Mouse (Mus musculus) splenic B cell, adult 2 months (primary cell): Measurements from ENCODE around the gene Cplx2.

Experiments
- DNase-seq: peaks from one replicate; pipeline ENCODE4 v3.0.0-alpha.2; 2011; ENCODE audit warnings: low read depth, low spot score
- H3K27me3 ChIP-seq: 2 replicates; pipeline ENCODE4 v1.6.1; 2012; ENCODE audit warnings: mild to moderate bottlenecking, low read length, moderate library complexity, mixed read lengths; ENCODE audit not compliant: control insufficient read depth, poor library complexity, insufficient read depth, severe bottlenecking
- H3K36me3 ChIP-seq: 2 replicates; pipeline ENCODE4 v1.6.1; 2012; ENCODE audit warnings: mild to moderate bottlenecking, low read length, moderate library complexity, mixed read lengths; ENCODE audit not compliant: control insufficient read depth, poor library complexity, insufficient read depth, severe bottlenecking

Gene Cplx2

DNA sequence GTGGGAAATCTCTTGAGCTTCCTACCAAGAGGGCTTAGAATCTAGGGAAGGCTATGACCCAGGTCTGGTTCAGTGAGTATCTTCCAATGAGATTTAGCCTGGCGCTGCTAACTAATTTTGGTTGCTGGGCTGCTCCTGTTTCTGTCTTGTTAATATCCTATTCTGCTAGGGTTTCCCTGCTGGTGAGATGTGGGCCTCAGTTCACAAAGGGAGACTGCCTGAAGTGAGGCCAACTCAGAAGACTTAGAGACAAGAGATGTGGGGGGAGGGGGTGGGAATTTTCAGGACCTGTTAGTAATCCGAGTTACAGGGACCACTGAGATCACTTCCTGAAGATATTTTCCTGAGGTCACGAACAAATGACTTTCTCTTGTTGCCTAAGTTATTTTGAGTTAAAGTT lies 33.1 kb downstream of the Cplx2 start:
- Histone ChIP-seq H3K36me3 (no peaks in the 10 kb centered on the region), H3K27me3 (no peaks in the 10 kb centered on the region)
- DNase-seq, result no peak

DNA sequence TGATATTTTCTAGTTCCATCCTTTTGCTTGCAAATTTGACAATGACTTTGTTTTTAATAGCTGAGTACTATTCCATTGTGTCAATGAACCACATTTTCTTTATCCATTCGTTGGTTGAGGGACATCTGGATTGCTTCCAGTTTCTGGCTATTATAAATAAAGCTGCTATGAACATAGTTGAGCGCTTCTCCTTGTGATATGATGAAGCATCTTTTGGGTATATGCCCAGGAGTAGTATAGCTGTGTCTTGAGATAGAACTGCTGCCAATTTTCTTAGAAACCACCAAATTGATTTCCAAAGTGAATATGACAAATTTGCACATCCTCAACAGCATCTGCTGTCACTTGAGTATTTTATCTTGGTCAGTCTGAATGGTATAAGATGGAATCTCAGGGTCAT lies 34.7 kb downstream of the Cplx2 start:
- Histone ChIP-seq H3K27me3 (no peaks in the 10 kb centered on the region), H3K36me3 (no peaks in the 10 kb centered on the region)
- no peak for DNase-seq

DNA sequence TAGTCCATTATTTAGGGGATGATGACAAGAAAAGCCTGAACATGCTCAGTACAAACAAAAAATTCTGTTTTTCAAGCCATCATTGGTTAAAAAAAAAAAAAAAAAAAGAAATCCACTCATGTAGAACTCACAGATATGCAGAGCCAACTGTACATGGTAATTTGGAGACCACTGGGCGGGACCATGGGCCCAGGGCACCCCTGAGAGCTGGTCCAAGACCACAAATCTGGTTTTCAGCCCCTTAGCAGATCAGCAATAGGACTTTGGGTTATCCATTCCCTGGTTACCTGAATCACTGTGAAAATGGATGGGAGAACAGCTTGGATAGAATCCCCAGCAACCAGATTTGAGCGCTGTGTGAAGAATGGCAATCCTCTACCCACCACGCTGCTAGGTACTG lies 40.5 kb downstream of the Cplx2 start:
- Histone ChIP-seq H3K27me3 (no peaks in the 10 kb centered on the region), H3K36me3 (no peaks in the 10 kb centered on the region)
- no peak for DNase-seq

DNA sequence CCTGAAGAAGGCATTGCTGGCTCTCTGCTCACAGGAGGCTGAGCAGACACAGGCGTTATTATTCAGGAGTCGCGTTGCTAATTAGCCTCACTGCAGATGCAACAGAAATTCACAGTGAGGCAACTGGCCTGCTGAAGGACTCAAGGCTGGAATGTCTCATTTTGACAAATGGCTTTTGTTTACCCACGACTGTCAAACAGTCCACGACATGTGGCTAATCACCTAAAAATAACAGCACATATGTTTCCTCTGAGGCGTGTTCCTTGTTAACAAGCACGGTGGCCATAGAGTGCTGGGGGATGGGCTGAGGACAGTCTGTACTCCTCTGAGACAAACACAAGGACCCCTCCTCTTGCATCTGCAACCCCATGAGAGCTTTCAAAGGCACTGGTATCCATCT lies 41.1 kb downstream of the Cplx2 start:
- H3K36me3 ChIP-seq, result no peaks in the 10 kb centered on the region
- peak; percentile 24 for DNase-seq
- no peaks in the 10 kb centered on the region for H3K27me3 ChIP-seq

DNA sequence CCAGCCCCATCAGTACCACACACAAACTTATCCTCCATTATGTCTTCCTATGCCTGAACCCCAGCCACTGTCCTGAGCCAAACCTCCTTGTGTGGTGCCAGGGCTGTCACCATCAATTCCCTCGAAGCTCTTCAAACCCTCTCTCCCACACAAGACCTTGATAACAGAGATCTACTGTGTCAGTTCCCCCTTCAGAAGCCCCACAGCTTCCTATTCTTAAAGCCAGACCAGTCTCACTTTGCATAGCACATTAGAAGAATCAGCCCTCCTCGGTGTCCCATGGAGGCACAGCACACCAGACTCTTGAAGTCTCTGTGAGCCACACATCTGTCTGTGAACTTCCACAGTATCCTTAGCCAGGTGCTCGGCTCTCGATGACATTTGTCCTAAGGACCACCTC lies 41.6 kb downstream of the Cplx2 start:
- peak; percentile 37 for DNase-seq
- Histone ChIP-seq H3K27me3 (no peaks in the 10 kb centered on the region), H3K36me3 (no peaks in the 10 kb centered on the region)

DNA sequence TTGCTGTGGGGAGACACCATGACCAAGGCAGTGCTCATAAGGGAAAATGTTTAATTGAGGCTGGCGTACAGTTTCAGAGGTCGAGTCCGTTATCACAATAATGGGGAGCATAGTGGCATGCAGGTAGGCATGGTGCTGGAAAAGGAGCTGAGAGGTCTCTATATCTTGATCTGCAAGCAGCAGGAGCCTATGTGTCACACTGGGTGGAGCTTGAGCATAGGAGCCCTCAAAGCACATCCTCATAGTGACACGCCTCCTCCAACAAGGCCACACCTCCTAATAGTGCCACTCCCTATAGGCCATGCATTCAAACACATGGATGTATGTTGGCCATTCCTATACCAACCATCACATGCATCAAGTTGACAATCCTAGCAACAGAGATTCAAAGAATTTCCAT lies 43.9 kb downstream of the Cplx2 start:
- no peak for DNase-seq
- Histone ChIP-seq H3K36me3 (no peaks in the 10 kb centered on the region), H3K27me3 (no peaks in the 10 kb centered on the region)

DNA sequence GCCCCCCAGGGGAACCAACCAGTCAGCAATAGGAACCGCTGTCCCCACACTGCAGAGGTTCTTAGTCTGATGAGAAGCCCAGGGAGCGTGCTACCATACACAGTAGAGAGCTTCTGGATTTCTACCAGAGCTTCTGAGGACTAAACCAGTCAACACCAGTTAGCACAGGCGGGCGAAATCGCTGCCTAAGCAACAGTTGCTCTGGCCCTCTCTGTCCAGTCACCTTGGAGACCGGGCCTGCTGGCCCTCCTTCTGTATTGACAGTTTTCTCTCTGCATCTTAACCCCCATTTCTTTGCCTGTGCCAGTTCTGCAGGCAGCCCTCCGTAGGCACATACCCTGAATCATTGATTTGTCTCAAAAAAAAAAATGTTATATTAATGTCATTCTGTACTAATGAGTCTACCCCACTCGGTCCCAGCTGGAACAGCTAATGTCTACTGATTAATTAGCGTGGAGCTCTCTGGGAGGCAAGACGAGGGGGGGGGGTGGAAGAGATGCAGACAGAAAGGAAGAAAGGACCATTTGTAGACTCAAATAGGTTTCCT lies 47.7 kb downstream of the Cplx2 start:
- Histone ChIP-seq H3K36me3 (no peaks in the 10 kb centered on the region), H3K27me3 (no peaks in the 10 kb centered on the region)
- no peak for DNase-seq

DNA sequence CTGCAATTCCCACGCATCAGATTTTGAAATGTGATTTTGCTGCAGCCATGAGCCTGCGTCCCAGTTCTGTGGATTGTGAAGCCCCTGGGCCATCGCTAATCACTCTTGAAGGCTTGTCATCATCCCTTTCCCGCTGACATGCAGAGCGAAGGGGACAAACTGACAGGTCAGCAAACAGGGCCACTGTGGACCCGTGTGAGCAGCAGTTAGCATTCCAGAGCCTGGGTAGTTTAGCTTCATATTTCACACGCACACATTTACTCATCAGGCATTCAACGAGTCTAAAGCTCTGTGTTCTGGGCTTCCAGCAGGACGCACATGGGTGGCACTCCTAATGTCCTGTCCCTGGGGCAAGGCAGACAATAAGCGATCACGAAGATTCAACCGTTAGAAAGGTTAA lies 49.1 kb downstream of the Cplx2 start:
- no peaks in the 10 kb centered on the region for H3K27me3 ChIP-seq
- H3K36me3 ChIP-seq, result no peaks in the 10 kb centered on the region
- DNase-seq, result no peak

DNA sequence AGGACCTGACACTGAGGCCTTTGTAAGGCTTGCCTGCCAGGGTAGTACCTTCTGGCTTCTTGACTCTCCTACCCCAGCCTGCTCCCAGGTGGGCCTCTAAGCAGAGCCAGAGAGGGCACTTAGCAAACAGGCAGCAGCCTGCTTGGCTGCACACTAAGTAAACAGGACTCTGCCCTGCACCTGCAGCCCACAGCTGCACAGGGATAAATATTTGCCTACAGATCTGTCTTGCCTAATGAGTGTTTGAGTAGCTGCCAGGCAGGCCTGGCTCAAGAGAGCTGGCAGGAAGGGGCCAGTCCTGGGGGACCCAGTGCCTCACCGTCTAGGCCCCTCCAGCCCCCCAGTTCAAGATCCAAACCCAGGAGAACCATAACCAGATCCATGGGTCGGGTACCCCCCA lies 54.1 kb downstream of the Cplx2 start:
- no peaks in the 10 kb centered on the region for H3K36me3 ChIP-seq
- no peaks in the 10 kb centered on the region for H3K27me3 ChIP-seq
- DNase-seq, result peak; percentile 61

DNA sequence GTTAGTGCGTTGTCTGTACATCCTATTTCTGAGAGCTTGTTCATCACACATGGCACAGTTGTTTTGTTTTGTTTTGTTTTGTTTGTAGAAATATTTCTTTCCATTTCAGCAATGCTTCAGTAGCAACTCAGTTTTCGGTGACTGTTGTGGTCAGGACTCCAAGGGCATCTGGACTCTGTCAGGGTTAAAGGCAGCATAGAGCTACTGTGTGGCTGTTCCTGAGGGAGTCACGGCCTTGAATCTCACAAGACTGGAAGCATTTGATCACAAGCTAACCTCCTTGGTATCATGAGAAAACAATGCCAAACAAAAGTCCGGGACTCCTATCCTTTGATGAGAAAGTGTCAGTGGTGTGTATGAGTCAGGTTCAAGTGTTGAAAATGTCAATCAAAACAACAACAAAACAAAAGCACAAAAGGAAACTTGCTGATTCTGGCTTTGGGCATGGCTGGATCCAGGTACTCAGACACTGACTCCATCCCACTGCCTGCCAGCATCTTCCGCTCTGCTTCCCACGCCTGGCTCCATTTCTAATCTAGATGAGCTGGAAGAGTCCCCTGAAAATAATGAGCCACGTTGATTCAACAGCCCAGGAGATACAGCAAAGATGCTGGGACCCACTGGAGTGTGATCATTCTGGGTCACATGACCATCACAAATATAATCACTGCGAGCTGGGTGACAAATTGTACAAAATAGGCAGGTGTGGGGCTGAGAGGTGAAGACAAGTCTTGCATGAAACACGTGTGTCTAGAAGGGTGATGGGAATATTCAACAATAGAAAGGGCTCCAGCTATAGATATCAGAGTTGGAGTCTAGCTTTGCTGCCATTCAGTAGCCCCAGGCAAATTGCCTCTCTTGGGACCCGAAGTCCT lies 55.9 kb downstream of the Cplx2 start:
- H3K27me3 ChIP-seq, result no peaks in the 10 kb centered on the region
- peak; percentile 54 for DNase-seq
- no peaks in the 10 kb centered on the region for H3K36me3 ChIP-seq

DNA sequence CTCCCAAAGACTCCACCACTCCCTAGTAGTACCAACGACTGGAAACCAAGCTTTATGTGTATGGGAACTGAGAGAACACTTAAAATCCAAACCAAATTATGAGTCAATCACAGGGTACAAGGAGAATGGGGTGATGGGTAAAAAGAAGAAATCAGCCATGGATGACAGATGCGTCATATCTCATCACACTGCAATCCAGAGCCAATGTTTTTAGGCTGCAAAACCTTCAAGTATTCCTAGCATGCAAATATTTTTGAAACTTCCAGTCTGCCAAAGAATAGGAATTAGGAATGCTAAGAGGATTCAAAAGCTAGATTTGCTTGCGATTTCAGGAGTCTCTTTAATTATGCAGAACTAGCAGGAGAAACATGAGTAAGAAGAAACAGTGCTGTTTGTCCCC lies 57.6 kb downstream of the Cplx2 start:
- no peak for DNase-seq
- Histone ChIP-seq H3K36me3 (no peaks in the 10 kb centered on the region), H3K27me3 (no peaks in the 10 kb centered on the region)

DNA sequence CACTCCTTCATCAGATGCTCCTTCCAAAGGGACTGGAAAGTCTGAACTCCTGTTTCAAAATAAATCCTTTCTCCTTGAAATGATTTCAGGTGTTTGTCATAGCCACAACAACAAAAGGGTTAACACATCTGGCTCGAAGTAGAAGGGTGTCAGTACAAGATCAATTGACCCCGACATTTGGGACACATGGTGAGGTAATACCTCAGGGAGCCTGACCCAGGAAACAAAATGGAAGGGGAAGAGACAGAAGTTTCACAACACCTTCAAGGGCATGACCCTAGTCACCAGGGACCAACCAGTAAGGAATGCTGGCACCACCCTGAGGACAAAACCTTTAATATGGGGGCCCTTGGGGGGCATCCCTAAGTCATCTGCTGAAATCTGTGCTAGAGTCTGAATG lies 58.9 kb downstream of the Cplx2 start:
- DNase-seq, result no peak
- no peaks in the 10 kb centered on the region for H3K36me3 ChIP-seq
- no peaks in the 10 kb centered on the region for H3K27me3 ChIP-seq

DNA sequence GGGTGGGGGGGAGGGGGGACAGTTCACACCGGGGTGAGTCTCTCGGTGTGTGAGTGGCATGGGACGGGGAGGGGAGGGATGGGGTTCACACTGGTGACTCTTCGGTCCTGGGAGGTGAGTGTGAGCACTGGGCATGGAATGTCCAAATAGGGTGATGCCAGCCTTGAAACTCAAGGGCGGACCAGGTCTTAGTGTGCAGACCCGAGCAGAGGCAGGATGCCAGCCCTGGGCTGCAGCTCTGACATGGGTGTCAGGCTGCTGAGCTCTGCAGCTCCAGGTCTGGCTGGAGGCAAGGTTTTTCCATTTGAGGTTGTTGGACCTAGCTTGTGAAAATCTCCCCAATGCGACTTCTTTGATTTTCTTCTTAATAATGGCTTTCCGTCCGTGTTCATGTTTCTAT lies 60.0 kb downstream of the Cplx2 start:
- no peaks in the 10 kb centered on the region for H3K36me3 ChIP-seq
- DNase-seq, result no peak
- H3K27me3 ChIP-seq, result no peaks in the 10 kb centered on the region
